Mouse (Mus musculus): ENCODE measurements around the gene Fzd1. TPM values are rescaled to one million over a fixed set of nuclear protein-coding genes. Genes with fewer than 3 reads are reported as not detected.
A peak's percentile ranks its signal among the peaks of the same experiment; 100 is the strongest.

Gene Fzd1
- polyA plus RNA-seq, 1 experiment from 2014 or later = 37.5 TPM

- Histone ChIP-seq H3K4me3 (ENCODE audit: low read length) (no peak overlapping the region), H3K36me3 (ENCODE audit: insufficient read depth, low read length) (no peaks in the 10 kb centered on the region), H3K27ac (ENCODE audit: low read length) (no peak overlapping the region), H3K4me1 (ENCODE audit: insufficient read depth, low read length) (no peaks in the 10 kb centered on the region), H3K27me3 (ENCODE audit: insufficient read depth, low read length) (no peaks in the 10 kb centered on the region), H3K9me3 (ENCODE audit: low read length) (no peaks in the 10 kb centered on the region), H3K9ac (replicated peaks; ENCODE audit: low read length) (no peak overlapping the region), H3K4me2 (replicated peaks; ENCODE audit: low read depth, low read length) (no peak overlapping the region)
- ATAC-seq (ENCODE audit: low FRiP score, low TSS enrichment) = no peak
- 8% methylated on average over 2 of the region's 2 CpGs for WGBS
Observed at GRCm38 (mm10) chr5:4776495-4776894, 18.7 kb upstream of the Fzd1 start.

GRCm38 (mm10) chr5:4773090-4773772, 15.4 kb upstream of the Fzd1 start:
- 58% methylated on average over 9 of the region's 9 CpGs for whole genome bisulfite sequencing
- H3K27me3 ChIP-seq (ENCODE audit: insufficient read depth, low read length) = no peaks in the 10 kb centered on the region
- no peak overlapping the region for H3K4me2 ChIP-seq (replicated peaks; ENCODE audit: low read depth, low read length)
- no peaks in the 10 kb centered on the region for H3K4me1 ChIP-seq (ENCODE audit: insufficient read depth, low read length)
- no peak overlapping the region for H3K27ac ChIP-seq (ENCODE audit: low read length)
- H3K9ac ChIP-seq (replicated peaks; ENCODE audit: low read length) = no peak overlapping the region
- no peaks in the 10 kb centered on the region for H3K9me3 ChIP-seq (ENCODE audit: low read length)
- no peak for ATAC-seq (ENCODE audit: low FRiP score, low TSS enrichment)
- no peaks in the 10 kb centered on the region for H3K36me3 ChIP-seq (ENCODE audit: insufficient read depth, low read length)
- H3K4me3 ChIP-seq (ENCODE audit: low read length) = no peak overlapping the region

- WGBS = 80% methylated on average over 1 of the region's 1 CpGs
Observed at GRCm38 (mm10) chr5:4770609-4771008, 12.8 kb upstream of the Fzd1 start.

GRCm38 (mm10) chr5:4767896-4768295, 10.1 kb upstream of the Fzd1 start:
- H3K9me3 ChIP-seq (ENCODE audit: low read length) = no peaks in the 10 kb centered on the region
- no peak overlapping the region for H3K4me2 ChIP-seq (replicated peaks; ENCODE audit: low read depth, low read length)
- ATAC-seq (ENCODE audit: low FRiP score, low TSS enrichment) = no peak
- H3K4me1 ChIP-seq (ENCODE audit: insufficient read depth, low read length) = no peaks in the 10 kb centered on the region
- no peak overlapping the region for H3K9ac ChIP-seq (replicated peaks; ENCODE audit: low read length)
- no peak overlapping the region for H3K27ac ChIP-seq (ENCODE audit: low read length)
- H3K36me3 ChIP-seq (ENCODE audit: insufficient read depth, low read length) = no peaks in the 10 kb centered on the region
- no peak overlapping the region for H3K4me3 ChIP-seq (ENCODE audit: low read length)
- 66% methylated on average over 2 of the region's 2 CpGs for WGBS
- H3K27me3 ChIP-seq (ENCODE audit: insufficient read depth, low read length) = no peaks in the 10 kb centered on the region

More at GRCm38 (mm10) chr5:4770609-4771008, 12.8 kb upstream of the Fzd1 start:
- Histone ChIP-seq H3K4me2 (replicated peaks; ENCODE audit: low read depth, low read length) (no peak overlapping the region), H3K9me3 (ENCODE audit: low read length) (no peaks in the 10 kb centered on the region), H3K27ac (ENCODE audit: low read length) (no peak overlapping the region), H3K36me3 (ENCODE audit: insufficient read depth, low read length) (no peaks in the 10 kb centered on the region), H3K9ac (replicated peaks; ENCODE audit: low read length) (no peak overlapping the region), H3K27me3 (ENCODE audit: insufficient read depth, low read length) (no peaks in the 10 kb centered on the region), H3K4me1 (ENCODE audit: insufficient read depth, low read length) (no peaks in the 10 kb centered on the region), H3K4me3 (ENCODE audit: low read length) (no peak overlapping the region)
- no peak for ATAC-seq (ENCODE audit: low FRiP score, low TSS enrichment)

GRCm38 (mm10) chr5:4766719-4767118, 8.9 kb upstream of the Fzd1 start:
- H3K4me2 ChIP-seq (replicated peaks; ENCODE audit: low read depth, low read length) = no peak overlapping the region
- no peaks in the 10 kb centered on the region for H3K36me3 ChIP-seq (ENCODE audit: insufficient read depth, low read length)
- no peak overlapping the region for H3K27ac ChIP-seq (ENCODE audit: low read length)
- H3K9ac ChIP-seq (replicated peaks; ENCODE audit: low read length) = no peak overlapping the region
- no peaks in the 10 kb centered on the region for H3K4me1 ChIP-seq (ENCODE audit: insufficient read depth, low read length)
- ATAC-seq (ENCODE audit: low FRiP score, low TSS enrichment) = no peak
- H3K9me3 ChIP-seq (ENCODE audit: low read length) = no peaks in the 10 kb centered on the region
- no peaks in the 10 kb centered on the region for H3K27me3 ChIP-seq (ENCODE audit: insufficient read depth, low read length)
- no peak overlapping the region for H3K4me3 ChIP-seq (ENCODE audit: low read length)
- WGBS = 75% methylated on average over 5 of the region's 5 CpGs

- Histone ChIP-seq H3K9me3 (ENCODE audit: low read length) (no peaks in the 10 kb centered on the region), H3K4me1 (ENCODE audit: insufficient read depth, low read length) (peaks cover 6% of the 10 kb centered on the region; the same call in 1 of the 2 replicates), H3K27ac (ENCODE audit: low read length) (no peak overlapping the region), H3K27me3 (ENCODE audit: insufficient read depth, low read length) (peaks cover 4% of the 10 kb centered on the region; the same call in 1 of the 2 replicates), H3K4me2 (replicated peaks; ENCODE audit: low read depth, low read length) (no peak overlapping the region), H3K9ac (replicated peaks; ENCODE audit: low read length) (no peak overlapping the region), H3K36me3 (ENCODE audit: insufficient read depth, low read length) (no peaks in the 10 kb centered on the region), H3K4me3 (ENCODE audit: low read length) (no peak overlapping the region)
- no peak for ATAC-seq (ENCODE audit: low FRiP score, low TSS enrichment)
Observed at GRCm38 (mm10) chr5:4761891-4762290, 4.1 kb upstream of the Fzd1 start.

DNA sequence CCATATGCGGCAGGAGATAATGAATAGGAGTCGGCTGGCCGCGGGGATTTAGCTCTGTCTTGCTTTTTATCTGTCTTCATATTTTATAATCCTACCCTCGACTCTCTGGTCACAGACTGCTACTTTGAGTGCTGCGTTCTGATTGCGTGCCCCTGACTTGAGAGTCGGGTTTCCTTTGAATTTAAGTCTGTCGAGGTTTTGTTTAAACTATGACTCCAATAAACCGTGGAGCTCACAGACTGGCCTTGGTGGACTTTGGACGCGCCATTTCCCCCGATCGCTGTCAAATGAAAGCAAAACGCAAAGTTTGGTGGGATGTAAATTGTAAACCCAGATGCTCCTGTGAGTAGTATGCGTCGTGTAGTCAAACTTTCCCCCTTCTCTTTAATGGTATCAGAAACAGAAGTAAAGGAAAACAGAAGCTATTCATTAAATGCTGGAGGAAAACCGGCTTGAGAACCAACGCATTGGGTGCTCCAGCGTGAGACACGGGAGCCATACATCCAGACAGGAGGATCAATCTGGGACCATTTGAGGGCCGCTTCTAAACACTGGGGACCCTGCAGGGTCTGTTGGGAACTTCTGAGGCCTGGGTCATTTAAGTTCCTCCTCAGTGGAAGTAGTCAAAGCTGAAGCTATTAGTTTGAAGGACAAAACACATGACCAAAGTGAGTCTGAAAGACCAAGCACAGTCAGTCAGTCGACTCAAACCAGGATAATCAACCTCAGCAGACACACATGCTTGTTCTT, 671 bp upstream of the Fzd1 start:
- ATAC-seq (ENCODE audit: low FRiP score, low TSS enrichment) = no peak; the same call in 1 of the 2 replicates
- WGBS = under 1% methylated on average over 23 of the region's 23 CpGs
- H3K4me3 ChIP-seq (ENCODE audit: low read length) = peak overlapping the region; percentile 87

GRCm38 (mm10) chr5:4756871-4757711, 744 bp downstream of the Fzd1 start:
- peak overlapping the region; percentile 87 for H3K4me3 ChIP-seq (ENCODE audit: low read length)
- peak overlapping the region; percentile 92 for H3K9ac ChIP-seq (replicated peaks; ENCODE audit: low read length)
- under 1% methylated on average over 78 of the region's 80 CpGs for whole genome bisulfite sequencing
- H3K4me2 ChIP-seq (replicated peaks; ENCODE audit: low read depth, low read length) = peak overlapping the region; percentile 91
- H3K27ac ChIP-seq (ENCODE audit: low read length) = peak overlapping the region; percentile 98
- H3K9me3 ChIP-seq (ENCODE audit: low read length) = no peaks in the 10 kb centered on the region
- peaks cover 2% of the 10 kb centered on the region; the same call in 1 of the 2 replicates for H3K36me3 ChIP-seq (ENCODE audit: insufficient read depth, low read length)
- H3K27me3 ChIP-seq (ENCODE audit: insufficient read depth, low read length) = peaks cover 4% of the 10 kb centered on the region; the same call in 1 of the 2 replicates
- peak; percentile 59 for ATAC-seq (ENCODE audit: low FRiP score, low TSS enrichment)
- peaks cover 22% of the 10 kb centered on the region for H3K4me1 ChIP-seq (ENCODE audit: insufficient read depth, low read length)

More for the DNA sequence above, 671 bp upstream of the Fzd1 start:
- Histone ChIP-seq H3K4me1 (ENCODE audit: insufficient read depth, low read length) (peaks cover 22% of the 10 kb centered on the region), H3K27ac (ENCODE audit: low read length) (peak overlapping the region; percentile 98), H3K4me2 (replicated peaks; ENCODE audit: low read depth, low read length) (peak overlapping the region; percentile 91), H3K9me3 (ENCODE audit: low read length) (no peaks in the 10 kb centered on the region), H3K27me3 (ENCODE audit: insufficient read depth, low read length) (peaks cover 4% of the 10 kb centered on the region; the same call in 1 of the 2 replicates), H3K36me3 (ENCODE audit: insufficient read depth, low read length) (no peaks in the 10 kb centered on the region; the same call in 1 of the 2 replicates), H3K9ac (replicated peaks; ENCODE audit: low read length) (peak overlapping the region; percentile 92)

DNA sequence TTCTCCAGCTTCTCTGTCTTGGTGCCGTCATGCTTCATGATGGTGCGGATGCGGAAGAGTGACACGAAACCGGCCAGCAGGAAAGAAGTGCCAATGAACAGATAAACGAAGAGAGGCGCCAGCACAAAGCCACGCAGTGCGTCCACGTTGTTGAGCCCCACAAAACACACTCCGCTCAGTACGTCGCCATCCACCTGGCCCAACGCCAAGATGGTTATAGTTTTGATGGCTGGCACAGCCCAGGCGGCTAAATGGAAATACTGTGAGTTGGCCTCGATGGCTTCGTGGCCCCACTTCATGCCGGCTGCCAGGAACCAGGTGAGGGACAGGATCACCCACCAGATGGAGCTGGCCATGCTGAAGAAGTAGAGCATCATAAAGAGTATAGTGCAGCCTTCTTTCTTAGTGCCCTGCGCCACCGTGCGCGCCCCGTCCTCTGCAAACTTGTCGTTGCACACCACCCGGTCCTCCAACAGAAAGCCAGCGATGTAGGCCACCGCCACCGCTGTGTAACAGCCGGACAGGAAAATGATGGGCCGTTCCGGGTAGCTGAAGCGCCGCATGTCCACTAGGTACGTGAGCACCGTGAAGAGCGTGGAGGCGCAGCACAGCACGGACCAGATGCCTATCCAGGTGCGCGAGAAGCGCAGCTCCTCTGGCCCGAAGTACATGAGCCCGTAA, 1.7 kb downstream of the Fzd1 start:
- Histone ChIP-seq H3K27ac (ENCODE audit: low read length) (peak overlapping the region; percentile 98), H3K36me3 (ENCODE audit: insufficient read depth, low read length) (peaks cover 2% of the 10 kb centered on the region; the same call in 1 of the 2 replicates), H3K4me2 (replicated peaks; ENCODE audit: low read depth, low read length) (peak overlapping the region; percentile 91), H3K9ac (replicated peaks; ENCODE audit: low read length) (peak overlapping the region; percentile 92), H3K27me3 (ENCODE audit: insufficient read depth, low read length) (peaks cover 4% of the 10 kb centered on the region; the same call in 1 of the 2 replicates), H3K4me1 (ENCODE audit: insufficient read depth, low read length) (peaks cover 22% of the 10 kb centered on the region), H3K4me3 (ENCODE audit: low read length) (peak overlapping the region; percentile 87), H3K9me3 (ENCODE audit: low read length) (no peaks in the 10 kb centered on the region)
- no peak for ATAC-seq (ENCODE audit: low FRiP score, low TSS enrichment)
- 1% methylated on average over 43 of the region's 43 CpGs for WGBS

All from kidney, embryonic 16.5 days (tissue).